Comparison of ENCODE assay signal across 7 mouse cellular contexts in genomic region chr13:95534131-95534561, GRCm38 (mm10). TPM values are rescaled to one million over a fixed set of nuclear protein-coding genes. Genes with fewer than 3 reads are reported as not detected.
DNase-seq lines count a peak whose midpoint lies in the region; ATAC-seq and TF ChIP-seq lines count a peak whose summit lies in the region.

No protein-coding gene starts in this region.

- no peaks in the 10 kb centered on the region for H3K27me3 ChIP-seq in embryonic facial prominence, embryonic 14.5 days (replicated peaks; ENCODE audit: control insufficient read depth, insufficient read depth, low read length)
- no peaks in the 10 kb centered on the region for H3K27me3 ChIP-seq in intestine, postnatal 0 days (replicated peaks; ENCODE audit: control insufficient read depth, insufficient read depth, low read length)
- H3K27me3 ChIP-seq in midbrain, embryonic 12.5 days = peaks cover 8% of the 10 kb centered on the region; the same call in 1 of the 2 replicates

- peak overlapping the region; percentile 48 for H3K4me2 ChIP-seq in embryonic facial prominence, embryonic 14.5 days (ENCODE audit: low read depth, low read length)
- H3K4me2 ChIP-seq in intestine, postnatal 0 days (replicated peaks; ENCODE audit: low read depth) = peak overlapping the region; percentile 51
- peak overlapping the region; percentile 38 for H3K4me2 ChIP-seq in midbrain, embryonic 12.5 days (replicated peaks)

- DNase-seq in brain, embryonic 14.5 days (ENCODE audit: low read depth) = peak; percentile 93
- DNase-seq in embryonic facial prominence, embryonic 14.5 days (ENCODE audit: low spot score) = peak; percentile 79
- DNase-seq in thymus, postnatal 36 days = no peak
- DNase-seq in cerebellum, adult 9-10 months = no peak
- DNase-seq in cerebellum, adult 8-10 months = no peak

- H3K4me3 ChIP-seq in embryonic facial prominence, embryonic 14.5 days (ENCODE audit: low read depth, low read length) = peak overlapping the region; percentile 15; the same call in 1 of the 2 replicates
- H3K4me3 ChIP-seq in intestine, postnatal 0 days (ENCODE audit: low read depth, low read length) = no peak overlapping the region
- no peak overlapping the region for H3K4me3 ChIP-seq in midbrain, embryonic 12.5 days

- no peak for TF ChIP-seq POLR2A in brain, embryonic 14.5 days (IDR thresholded peaks at IDR 0.05; ENCODE audit: borderline replicate concordance, extremely low read depth, insufficient read depth, insufficient read length, poor library complexity, severe bottlenecking)

- ATAC-seq in embryonic facial prominence, embryonic 14.5 days (ENCODE audit: low read depth) = peak; percentile 69
- no peak for ATAC-seq in intestine, postnatal 0 days
- ATAC-seq in midbrain, embryonic 12.5 days (ENCODE audit: low FRiP score, low read depth) = peak; percentile 74

- no peak for TF ChIP-seq CTCF in brain, embryonic 14.5 days (IDR thresholded peaks at IDR 0.05; ENCODE audit: borderline replicate concordance, extremely low read depth, insufficient read depth, insufficient read length)
- TF ChIP-seq CTCF in intestine, postnatal 0 days (IDR thresholded peaks at IDR 0.05; ENCODE audit: low read depth) = no peak

- H3K9me3 ChIP-seq in embryonic facial prominence, embryonic 14.5 days (ENCODE audit: control insufficient read depth, low read length) = no peaks in the 10 kb centered on the region
- H3K9me3 ChIP-seq in intestine, postnatal 0 days (ENCODE audit: control insufficient read depth) = no peaks in the 10 kb centered on the region
- no peaks in the 10 kb centered on the region for H3K9me3 ChIP-seq in midbrain, embryonic 12.5 days

- no peaks in the 10 kb centered on the region for H3K36me3 ChIP-seq in embryonic facial prominence, embryonic 14.5 days (ENCODE audit: control insufficient read depth, insufficient read depth, low read length)
- no peaks in the 10 kb centered on the region for H3K36me3 ChIP-seq in intestine, postnatal 0 days (ENCODE audit: control insufficient read depth, insufficient read depth)
- H3K36me3 ChIP-seq in midbrain, embryonic 12.5 days = no peaks in the 10 kb centered on the region

- 3% methylated on average over 5 of the region's 5 CpGs for WGBS in embryonic facial prominence, embryonic 14.5 days
- 15% methylated on average over 5 of the region's 5 CpGs for WGBS in intestine, postnatal 0 days
- under 1% methylated on average over 5 of the region's 5 CpGs for WGBS in midbrain, embryonic 12.5 days

- H3K4me1 ChIP-seq in embryonic facial prominence, embryonic 14.5 days (ENCODE audit: control insufficient read depth, insufficient read depth, low read length) = peaks cover 22% of the 10 kb centered on the region
- H3K4me1 ChIP-seq in intestine, postnatal 0 days (replicated peaks; ENCODE audit: control insufficient read depth, insufficient read depth, low read length) = 0 out of 2 replicates have a peak, but pooled peaks cover 5% of the 10 kb centered on the region
- peaks cover 38% of the 10 kb centered on the region for H3K4me1 ChIP-seq in midbrain, embryonic 12.5 days

- peak overlapping the region; percentile 72 for H3K27ac ChIP-seq in embryonic facial prominence, embryonic 14.5 days (replicated peaks; ENCODE audit: low read depth, low read length)
- H3K27ac ChIP-seq in intestine, postnatal 0 days (ENCODE audit: low read depth, low read length) = no peak overlapping the region
- peak overlapping the region; percentile 69 for H3K27ac ChIP-seq in midbrain, embryonic 12.5 days (replicated peaks)

- peak overlapping the region; percentile 43 for H3K9ac ChIP-seq in embryonic facial prominence, embryonic 14.5 days (ENCODE audit: low read depth, low read length)
- H3K9ac ChIP-seq in intestine, postnatal 0 days (ENCODE audit: low read depth, low read length) = no peak overlapping the region
- H3K9ac ChIP-seq in midbrain, embryonic 12.5 days (replicated peaks) = 0 out of 2 replicates have a peak overlapping the region, but pooled peaks have one; percentile 15

RNA-seq across cellular contexts. Expression of gene F2rl1, which starts 9.1 kb away (rescaled TPM):
- 0.43 and 0.44 TPM in 2 replicates for polyA plus RNA-seq in brain, embryonic 14.5 days (2012; rRNA removed)
- 4.4 and 5.5 TPM in 2 replicates for polyA plus RNA-seq in embryonic facial prominence, embryonic 14.5 days (2014; fragmentation: Nextera tagmentation; extraction: Ambion mirVana)
- 32.6 and 36.4 TPM in 2 replicates for polyA plus RNA-seq in intestine, postnatal 0 days (2015; fragmentation: Nextera tagmentation; extraction: Ambion mirVana)
- polyA plus RNA-seq in midbrain, embryonic 12.5 days (2016; fragmentation: Nextera tagmentation; extraction: Ambion mirVana) = 0.10 and 0.17 TPM in 2 replicates

RNA-seq across cellular contexts. Expression of gene S100z, which starts 55.6 kb away (rescaled TPM):
- polyA plus RNA-seq in brain, embryonic 14.5 days (2012; rRNA removed) = not detected in 2 replicates
- polyA plus RNA-seq in embryonic facial prominence, embryonic 14.5 days (2014; fragmentation: Nextera tagmentation; extraction: Ambion mirVana) = 1.5 and 2.9 TPM in 2 replicates
- 2.0 and 2.1 TPM in 2 replicates for polyA plus RNA-seq in intestine, postnatal 0 days (2015; fragmentation: Nextera tagmentation; extraction: Ambion mirVana)
- not detected in 2 replicates for polyA plus RNA-seq in midbrain, embryonic 12.5 days (2016; fragmentation: Nextera tagmentation; extraction: Ambion mirVana)

Comparison
In these comparisons a context has a peak if more than half of its experiments do, and no peak if none do; other contexts are left out.
1. DNase-seq: peak in brain, embryonic 14.5 days (single experiment) and embryonic facial prominence, embryonic 14.5 days (single experiment); none in thymus, postnatal 36 days (0 of 2), cerebellum, adult 9-10 months (single experiment) and cerebellum, adult 8-10 months (single experiment).
2. Peak in every context shown above with its lines, with median percentiles within 50 percentile points of each other: H3K4me2 ChIP-seq.